Mouse (Mus musculus) neural tube, embryonic 14.5 days (tissue): ENCODE measurements at regions not wholly inside any gene's neighbourhood (a gene's known extent, or its start where the extent isn't known, plus 50 kb on each side); places are given as distances from the start of the nearest gene placed in this dataset.

ENCODE experiments used
- ATAC-seq: fragments of 200-750 bp; cut with Nextera tagmentation; 2 replicates; pipeline ENCODE4 v1.8.0; 2017; ENCODE audit warnings: low read depth, mild to moderate bottlenecking, moderate TSS enrichment, moderate library complexity
- H3K27ac ChIP-seq: fragments of 300-500 bp; sonication (generic); 2 replicates; pipeline ENCODE4 v1.5.1; 2014; ENCODE audit warnings: low read depth, mild to moderate bottlenecking, control low read depth, low read length, moderate library complexity, mixed read lengths
- H3K27me3 ChIP-seq: fragments of 300-500 bp; sonication (generic); 2 replicates; pipeline ENCODE4 v1.6.1; 2014; ENCODE audit warnings: low read length; ENCODE audit not compliant: control insufficient read depth, insufficient read depth
- H3K36me3 ChIP-seq: fragments of 300-500 bp; sonication (generic); 2 replicates; pipeline ENCODE4 v1.6.1; 2014; ENCODE audit warnings: low read length, mixed read lengths; ENCODE audit not compliant: control insufficient read depth, insufficient read depth
- H3K4me1 ChIP-seq: fragments of 300-500 bp; sonication (generic); 2 replicates; pipeline ENCODE4 v1.6.1; 2014; ENCODE audit warnings: low read length; ENCODE audit not compliant: control insufficient read depth, insufficient read depth
- H3K4me2 ChIP-seq: fragments of 300-500 bp; sonication (generic); 2 replicates; pipeline ENCODE4 v1.6.1; 2014; ENCODE audit warnings: mild to moderate bottlenecking, low read depth, low read length, control low read depth
- H3K4me3 ChIP-seq: fragments of 300-500 bp; sonication (generic); 2 replicates; pipeline ENCODE4 v1.5.1; 2014; ENCODE audit warnings: low read depth, low read length, control low read depth, mixed read lengths
- H3K9ac ChIP-seq: fragments of 300-500 bp; sonication (generic); replicated peaks from 2 replicates; pipeline ENCODE4 v1.6.1; 2014; ENCODE audit warnings: low read depth, mild to moderate bottlenecking, control low read depth, low read length, mixed read lengths
- H3K9me3 ChIP-seq: fragments of 300-500 bp; sonication (generic); 2 replicates; pipeline ENCODE4 v1.6.1; 2016; ENCODE audit warnings: low read length; ENCODE audit not compliant: control insufficient read depth
- WGBS: fragments of 180-500 bp; shearing (Covaris S2); extraction: QIAGEN DNeasy Blood & Tissue Kit; methylation state at CpG from one replicate; pipeline ENCODE4 v1.1.7; 2014; 5-methylcytosine and 5-hydroxymethylcytosine counted together

- ATAC-seq = no peak
- Histone ChIP-seq H3K27me3 (no peaks in the 10 kb centered on the region), H3K9me3 (no peaks in the 10 kb centered on the region), H3K4me3 (no peak overlapping the region), H3K9ac (no peak overlapping the region), H3K36me3 (no peaks in the 10 kb centered on the region), H3K27ac (no peak overlapping the region), H3K4me2 (no peak overlapping the region), H3K4me1 (no peaks in the 10 kb centered on the region)
- 85% methylated on average over 3 of the region's 3 CpGs for WGBS
These were observed 129.7 kb downstream of the Trmt11 start for GRCm38 (mm10) chr10:30470831-30471230.

DNA sequence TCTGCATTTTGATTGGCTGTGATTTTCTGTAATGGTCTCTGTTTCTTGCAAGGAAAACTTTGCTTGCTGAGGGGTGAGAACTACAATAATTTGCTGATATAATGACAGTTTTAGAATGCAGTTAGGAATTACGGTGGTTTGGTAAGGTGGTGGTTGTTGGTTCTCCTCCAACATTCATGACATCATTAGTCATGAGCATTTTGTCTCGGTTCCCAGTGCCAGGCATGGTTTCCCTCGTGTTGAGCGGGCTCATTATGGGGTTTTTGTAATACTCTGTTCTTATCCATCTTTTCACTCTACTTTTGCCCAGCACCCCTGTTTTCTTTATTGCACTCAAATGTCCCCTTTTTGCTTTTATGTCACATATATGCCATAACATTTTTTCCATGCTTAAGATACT, 149.9 kb downstream of the Trmt11 start:
- H3K27me3 ChIP-seq = no peaks in the 10 kb centered on the region

GRCm38 (mm10) chr10:30447057-30447456, 153.5 kb downstream of the Trmt11 start:
- Histone ChIP-seq H3K9ac (no peak overlapping the region), H3K4me3 (no peak overlapping the region), H3K27me3 (no peaks in the 10 kb centered on the region), H3K4me2 (no peak overlapping the region), H3K4me1 (no peaks in the 10 kb centered on the region), H3K36me3 (no peaks in the 10 kb centered on the region), H3K27ac (no peak overlapping the region), H3K9me3 (no peaks in the 10 kb centered on the region)
- ATAC-seq = no peak
- WGBS = 84% methylated on average over 2 of the region's 2 CpGs

More for the DNA sequence above, 149.9 kb downstream of the Trmt11 start:
- Histone ChIP-seq H3K9ac (no peak overlapping the region), H3K36me3 (no peaks in the 10 kb centered on the region), H3K4me2 (no peak overlapping the region), H3K9me3 (no peaks in the 10 kb centered on the region), H3K4me3 (no peak overlapping the region), H3K4me1 (no peaks in the 10 kb centered on the region), H3K27ac (no peak overlapping the region)
- 93% methylated on average over 4 of the region's 4 CpGs for WGBS
- ATAC-seq = no peak

GRCm38 (mm10) chr10:30446572-30446971, 154.0 kb downstream of the Trmt11 start:
- no peaks in the 10 kb centered on the region for H3K36me3 ChIP-seq
- H3K4me3 ChIP-seq = no peak overlapping the region
- H3K4me2 ChIP-seq = no peak overlapping the region
- H3K4me1 ChIP-seq = no peaks in the 10 kb centered on the region
- WGBS = 69% methylated on average over 1 of the region's 1 CpGs
- ATAC-seq = no peak
- no peak overlapping the region for H3K27ac ChIP-seq
- no peak overlapping the region for H3K9ac ChIP-seq
- H3K27me3 ChIP-seq = no peaks in the 10 kb centered on the region
- H3K9me3 ChIP-seq = no peaks in the 10 kb centered on the region

- ATAC-seq = no peak
- 12% methylated on average over 2 of the region's 2 CpGs for WGBS
- Histone ChIP-seq H3K4me3 (no peak overlapping the region), H3K4me1 (no peaks in the 10 kb centered on the region), H3K27ac (no peak overlapping the region), H3K9me3 (no peaks in the 10 kb centered on the region), H3K36me3 (no peaks in the 10 kb centered on the region), H3K9ac (no peak overlapping the region), H3K27me3 (0 out of 2 replicates have a peak, but pooled peaks cover 2% of the 10 kb centered on the region), H3K4me2 (no peak overlapping the region)
These were observed 160.7 kb downstream of the Trmt11 start for GRCm38 (mm10) chr10:30439802-30440201.

GRCm38 (mm10) chr10:30426420-30426923, 174.1 kb downstream of the Trmt11 start:
- Histone ChIP-seq H3K27ac (no peak overlapping the region), H3K9me3 (no peaks in the 10 kb centered on the region), H3K27me3 (no peaks in the 10 kb centered on the region; the same call in 1 of the 2 replicates), H3K4me2 (no peak overlapping the region), H3K9ac (no peak overlapping the region), H3K4me1 (no peaks in the 10 kb centered on the region), H3K4me3 (no peak overlapping the region), H3K36me3 (no peaks in the 10 kb centered on the region)
- 71% methylated on average over 4 of the region's 4 CpGs for WGBS
- ATAC-seq = no peak

- H3K4me3 ChIP-seq = no peak overlapping the region
- no peaks in the 10 kb centered on the region for H3K4me1 ChIP-seq
- 53% methylated on average over 6 of the region's 6 CpGs for WGBS
- no peak overlapping the region for H3K4me2 ChIP-seq
- no peaks in the 10 kb centered on the region for H3K36me3 ChIP-seq
- no peak overlapping the region for H3K27ac ChIP-seq
- no peak for ATAC-seq
- H3K9me3 ChIP-seq = no peaks in the 10 kb centered on the region
- H3K27me3 ChIP-seq = peaks cover 3% of the 10 kb centered on the region; the same call in 1 of the 2 replicates
- no peak overlapping the region for H3K9ac ChIP-seq
These were observed 181.0 kb downstream of the Trmt11 start for GRCm38 (mm10) chr10:30419391-30420043.

DNA sequence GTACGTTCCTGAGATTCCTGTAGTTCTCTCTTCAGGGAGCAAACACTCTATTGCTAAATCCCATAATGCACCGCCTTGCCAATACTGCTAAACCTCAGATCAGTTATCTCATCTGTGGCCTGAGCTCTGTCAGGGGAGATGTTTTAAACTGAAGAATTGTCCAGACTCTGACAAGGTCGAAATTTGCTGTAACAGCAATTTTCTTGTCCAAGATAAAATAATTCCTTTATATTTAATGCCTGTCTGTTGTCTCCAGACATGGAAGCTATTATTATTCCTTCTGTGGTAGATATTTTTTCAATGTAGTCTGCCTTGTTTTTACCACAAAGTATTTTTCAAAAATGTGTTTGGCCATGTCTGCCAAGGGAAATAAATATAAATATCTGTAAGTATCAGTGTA, 184.2 kb downstream of the Trmt11 start:
- no peak overlapping the region for H3K27ac ChIP-seq
- H3K36me3 ChIP-seq = no peaks in the 10 kb centered on the region
- H3K9me3 ChIP-seq = no peaks in the 10 kb centered on the region

GRCm38 (mm10) chr10:30411736-30412135, 188.8 kb downstream of the Trmt11 start:
- Histone ChIP-seq H3K27ac (no peak overlapping the region), H3K27me3 (peaks cover 26% of the 10 kb centered on the region; the same call in 1 of the 2 replicates)
- ATAC-seq = no peak

More for the DNA sequence above, 184.2 kb downstream of the Trmt11 start:
- H3K4me3 ChIP-seq = no peak overlapping the region
- H3K27me3 ChIP-seq = peaks cover 14% of the 10 kb centered on the region; the same call in 1 of the 2 replicates
- no peak for ATAC-seq
- no peak overlapping the region for H3K9ac ChIP-seq
- no peak overlapping the region for H3K4me2 ChIP-seq
- WGBS = 80% methylated on average over 3 of the region's 3 CpGs
- no peaks in the 10 kb centered on the region for H3K4me1 ChIP-seq

More at GRCm38 (mm10) chr10:30411736-30412135, 188.8 kb downstream of the Trmt11 start:
- no peak overlapping the region for H3K9ac ChIP-seq
- no peaks in the 10 kb centered on the region for H3K36me3 ChIP-seq
- no peaks in the 10 kb centered on the region for H3K4me1 ChIP-seq
- H3K4me3 ChIP-seq = no peak overlapping the region
- H3K4me2 ChIP-seq = no peak overlapping the region
- no peaks in the 10 kb centered on the region for H3K9me3 ChIP-seq
